Mouse (Mus musculus): ENCODE measurements at regions not wholly inside any gene's neighbourhood (a gene's known extent, or its start where the extent isn't known, plus 50 kb on each side); places are given as distances from the start of the nearest gene placed in this dataset.

DNA sequence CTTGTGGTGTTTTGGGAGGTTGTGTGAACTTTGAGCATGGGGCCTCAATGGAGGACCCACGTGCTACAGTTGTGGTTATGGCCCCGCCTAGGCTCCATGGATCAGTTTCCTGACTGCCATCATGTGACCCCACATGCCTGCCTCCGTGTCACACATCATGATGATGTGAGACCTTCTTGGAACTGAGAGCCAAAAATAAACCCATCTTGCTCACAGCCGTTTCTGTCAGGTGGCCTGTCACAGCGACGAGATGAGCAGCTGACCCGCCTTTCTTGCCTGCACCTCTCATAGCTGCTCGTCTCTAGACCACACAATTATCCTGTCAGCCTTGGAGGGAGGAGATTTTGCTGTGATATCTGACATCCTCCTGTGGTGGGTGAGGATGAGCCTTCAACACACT lies 60.4 kb upstream of the Lrpap1 start:
- H3K27me3 ChIP-seq (ENCODE audit: control insufficient read depth, insufficient read depth, insufficient read length): peaks cover 8% of the 10 kb centered on the region
- TF ChIP-seq SRF (IDR thresholded peaks at IDR 0.05; ENCODE audit: control insufficient read depth, insufficient read length, low read depth) (no peak), MYOD1 (IDR thresholded peaks at IDR 0.05; ENCODE audit: control insufficient read depth in 1 of 3, insufficient read length in 2 of 3, low read depth in 2 of 3) (peak; percentile 7 to 93 (median 82)), POLR2AphosphoS2 (IDR thresholded peaks at IDR 0.05; ENCODE audit: insufficient read length, low read depth) (no peak), MAX (IDR thresholded peaks at IDR 0.05; ENCODE audit: low read depth) (no peak), REST (IDR thresholded peaks at IDR 0.05; ENCODE audit: insufficient read depth, insufficient read length) (no peak), TCF12 (IDR thresholded peaks at IDR 0.05; ENCODE audit: insufficient read depth, poor library complexity, severe bottlenecking) (peak; percentile 46), MYOG (IDR thresholded peaks at IDR 0.05; ENCODE audit: control insufficient read depth in 1 of 3, insufficient read depth in 1 of 3, insufficient read length in 2 of 3, low read depth in 2 of 3) (peak in 2 of 3 experiments; percentile 31 to 73), E2F4 (IDR thresholded peaks at IDR 0.05; ENCODE audit: insufficient read depth) (no peak), CEBPB (IDR thresholded peaks at IDR 0.05; ENCODE audit: insufficient read depth, poor library complexity, severe bottlenecking) (no peak), USF1 (IDR thresholded peaks at IDR 0.05; ENCODE audit: low read depth) (peak; percentile 71), POLR2A (IDR thresholded peaks at IDR 0.05; ENCODE audit: insufficient read length, low read depth) (no peak), TCF3 (IDR thresholded peaks at IDR 0.05; ENCODE audit: insufficient read length, low read depth) (no peak)
- H3K4me2 ChIP-seq (ENCODE audit: low read depth): peak overlapping the region; percentile 48
- H3ac ChIP-seq (ENCODE audit: control insufficient read depth, insufficient read length): no peak overlapping the region
- H3K79me2 ChIP-seq (ENCODE audit: control insufficient read depth, insufficient read depth): no peaks in the 10 kb centered on the region
- no peaks in the 10 kb centered on the region for H3K36me3 ChIP-seq (ENCODE audit: control insufficient read depth, insufficient read depth)
- no peak overlapping the region for H3K4me3 ChIP-seq

GRCm38 (mm10) chr5:35165459-35165858 lies 59.9 kb upstream of the Lrpap1 start:
- Histone ChIP-seq H3K36me3 (ENCODE audit: control insufficient read depth, insufficient read depth) (no peaks in the 10 kb centered on the region), H3ac (ENCODE audit: control insufficient read depth, insufficient read length) (no peak overlapping the region), H3K4me3 (no peak overlapping the region), H3K27me3 (ENCODE audit: control insufficient read depth, insufficient read depth, insufficient read length) (peaks cover 8% of the 10 kb centered on the region), H3K79me2 (ENCODE audit: control insufficient read depth, insufficient read depth) (no peaks in the 10 kb centered on the region), H3K4me2 (ENCODE audit: low read depth) (no peak overlapping the region)
- TF ChIP-seq E2F4 (IDR thresholded peaks at IDR 0.05; ENCODE audit: insufficient read depth) (no peak), REST (IDR thresholded peaks at IDR 0.05; ENCODE audit: insufficient read depth, insufficient read length) (no peak), CEBPB (IDR thresholded peaks at IDR 0.05; ENCODE audit: insufficient read depth, poor library complexity, severe bottlenecking) (no peak)

GRCm38 (mm10) chr5:35162607-35163006 lies 57.0 kb upstream of the Lrpap1 start:
- H3K4me3 ChIP-seq: no peak overlapping the region
- no peaks in the 10 kb centered on the region for H3K36me3 ChIP-seq (ENCODE audit: control insufficient read depth, insufficient read depth)
- no peaks in the 10 kb centered on the region for H3K79me2 ChIP-seq (ENCODE audit: control insufficient read depth, insufficient read depth)
- no peak overlapping the region for H3ac ChIP-seq (ENCODE audit: control insufficient read depth, insufficient read length)
- TF ChIP-seq USF1 (IDR thresholded peaks at IDR 0.05; ENCODE audit: low read depth): no peak
- no peak overlapping the region for H3K4me2 ChIP-seq (ENCODE audit: low read depth)
- peaks cover 28% of the 10 kb centered on the region for H3K27me3 ChIP-seq (ENCODE audit: control insufficient read depth, insufficient read depth, insufficient read length)

GRCm38 (mm10) chr5:35162120-35162519 lies 56.6 kb upstream of the Lrpap1 start:
- Histone ChIP-seq H3K36me3 (ENCODE audit: control insufficient read depth, insufficient read depth) (no peaks in the 10 kb centered on the region), H3K27me3 (ENCODE audit: control insufficient read depth, insufficient read depth, insufficient read length) (peaks cover 33% of the 10 kb centered on the region), H3K4me3 (no peak overlapping the region), H3ac (ENCODE audit: control insufficient read depth, insufficient read length) (no peak overlapping the region), H3K4me2 (ENCODE audit: low read depth) (no peak overlapping the region), H3K79me2 (ENCODE audit: control insufficient read depth, insufficient read depth) (no peaks in the 10 kb centered on the region)
- no peak for TF ChIP-seq CEBPB (IDR thresholded peaks at IDR 0.05; ENCODE audit: insufficient read depth, poor library complexity, severe bottlenecking)
- no peak for TF ChIP-seq USF1 (IDR thresholded peaks at IDR 0.05; ENCODE audit: low read depth)
- TF ChIP-seq MYOG (IDR thresholded peaks at IDR 0.05; ENCODE audit: control insufficient read depth in 1 of 3, insufficient read depth in 1 of 3, insufficient read length in 2 of 3, low read depth in 2 of 3): no peak
- TF ChIP-seq E2F4 (IDR thresholded peaks at IDR 0.05; ENCODE audit: insufficient read depth): no peak
- TF ChIP-seq MAX (IDR thresholded peaks at IDR 0.05; ENCODE audit: low read depth): no peak
- TF ChIP-seq TCF3 (IDR thresholded peaks at IDR 0.05; ENCODE audit: insufficient read length, low read depth): no peak
- TF ChIP-seq SRF (IDR thresholded peaks at IDR 0.05; ENCODE audit: control insufficient read depth, insufficient read length, low read depth): no peak
- no peak for TF ChIP-seq POLR2AphosphoS2 (IDR thresholded peaks at IDR 0.05; ENCODE audit: insufficient read length, low read depth)
- no peak for TF ChIP-seq MYOD1 (IDR thresholded peaks at IDR 0.05; ENCODE audit: control insufficient read depth in 1 of 3, insufficient read length in 2 of 3, low read depth in 2 of 3)
- no peak for TF ChIP-seq POLR2A (IDR thresholded peaks at IDR 0.05; ENCODE audit: insufficient read length, low read depth)
- TF ChIP-seq TCF12 (IDR thresholded peaks at IDR 0.05; ENCODE audit: insufficient read depth, poor library complexity, severe bottlenecking): no peak
- TF ChIP-seq REST (IDR thresholded peaks at IDR 0.05; ENCODE audit: insufficient read depth, insufficient read length): no peak

DNA sequence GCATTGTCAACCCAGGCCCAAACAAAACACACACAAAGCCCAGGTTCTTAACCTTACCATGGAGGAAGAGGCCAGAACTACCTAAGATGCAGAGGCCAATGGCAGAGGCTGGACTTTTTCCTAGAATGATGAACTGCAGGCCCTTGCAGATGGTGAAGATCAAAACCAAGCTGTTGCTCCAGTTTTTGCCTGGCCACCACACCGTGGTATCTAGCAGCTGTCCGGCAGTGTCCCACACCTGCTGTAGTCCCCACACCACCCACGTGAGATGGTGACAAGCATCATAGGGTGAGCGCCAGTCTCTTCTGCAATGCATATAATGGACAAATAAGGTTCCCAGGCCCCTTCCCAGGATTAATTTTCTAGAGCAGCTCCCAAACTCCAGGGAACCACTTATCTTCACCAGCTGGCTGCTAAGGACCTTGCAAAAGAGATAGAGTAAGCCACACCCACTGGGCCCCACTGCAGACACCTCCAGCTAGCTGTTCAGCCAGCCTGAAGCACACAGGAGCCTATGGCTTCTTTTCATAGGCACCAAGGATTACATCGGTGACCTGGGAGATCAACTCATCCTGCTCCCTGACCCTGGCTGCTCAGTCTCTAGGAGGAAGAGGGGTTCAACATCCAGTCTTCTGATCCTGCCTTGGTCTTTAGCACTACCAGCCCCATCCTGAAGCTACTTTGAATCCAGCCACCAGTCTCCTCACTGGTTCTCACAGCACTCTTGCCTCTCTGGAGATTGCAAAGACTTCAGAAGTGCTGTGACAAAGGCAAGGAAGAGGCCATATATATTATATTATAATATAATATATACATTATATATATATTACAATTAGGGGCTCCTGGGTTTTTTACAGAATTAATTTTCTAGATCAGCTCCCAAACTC lies 55.6 kb upstream of the Lrpap1 start:
- no peaks in the 10 kb centered on the region for H3K79me2 ChIP-seq (ENCODE audit: control insufficient read depth, insufficient read depth)
- no peaks in the 10 kb centered on the region for H3K36me3 ChIP-seq (ENCODE audit: control insufficient read depth, insufficient read depth)
- TF ChIP-seq MYOG (IDR thresholded peaks at IDR 0.05; ENCODE audit: control insufficient read depth in 1 of 3, insufficient read depth in 1 of 3, insufficient read length in 2 of 3, low read depth in 2 of 3): peak in 2 of 3 experiments; percentile 30 to 70
- peak in 1 of 3 experiments; percentile 75 for TF ChIP-seq MYOD1 (IDR thresholded peaks at IDR 0.05; ENCODE audit: control insufficient read depth in 1 of 3, insufficient read length in 2 of 3, low read depth in 2 of 3)
- no peak for TF ChIP-seq TCF3 (IDR thresholded peaks at IDR 0.05; ENCODE audit: insufficient read length, low read depth)
- H3K4me2 ChIP-seq (ENCODE audit: low read depth): no peak overlapping the region
- no peak overlapping the region for H3ac ChIP-seq (ENCODE audit: control insufficient read depth, insufficient read length)
- H3K27me3 ChIP-seq (ENCODE audit: control insufficient read depth, insufficient read depth, insufficient read length): peaks cover 37% of the 10 kb centered on the region
- no peak overlapping the region for H3K4me3 ChIP-seq
